ENCODE assay signal across 1 mouse cellular context in the genomic region with DNA sequence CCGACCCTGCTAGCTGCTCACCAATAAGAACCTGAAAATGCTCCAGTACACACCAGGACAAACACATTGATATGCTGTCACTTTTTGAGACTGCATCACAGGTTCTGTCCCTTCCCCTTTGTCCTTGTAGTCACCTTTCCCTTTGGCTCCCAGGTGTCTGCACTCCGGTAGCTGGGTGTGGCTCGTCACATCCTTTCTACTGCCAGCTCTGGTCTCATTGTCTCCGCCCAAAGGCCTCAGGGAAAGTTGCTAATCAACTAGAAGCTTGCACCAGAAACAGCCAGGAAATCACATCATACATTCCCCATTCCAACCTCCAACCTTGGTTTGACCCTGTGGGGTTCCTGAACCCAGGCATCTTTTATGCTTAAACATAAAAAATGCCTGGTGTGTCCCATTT.
TF ChIP-seq lines count a peak whose summit lies in the region.

No protein-coding gene starts in this region.

TF ChIP-seq in ES-E14, 5 proteins besides CTCF, POLR2A, EP300 and RAD21 (continued from another document):
- no peak for TF ChIP-seq ZNF384 (IDR thresholded peaks at IDR 0.05; ENCODE audit: low read depth, low read length)
